Mouse (Mus musculus) urinary bladder, postnatal 14 days (tissue): ENCODE data around the gene Ccl5.
A peak's percentile ranks its signal among the peaks of the same experiment; 100 is the strongest.

ENCODE experiments used
- DNase-seq: peaks from one replicate; pipeline ENCODE4 v3.0.0; 2021; ENCODE audit warnings: low spot score

Ccl5 gene

DNA sequence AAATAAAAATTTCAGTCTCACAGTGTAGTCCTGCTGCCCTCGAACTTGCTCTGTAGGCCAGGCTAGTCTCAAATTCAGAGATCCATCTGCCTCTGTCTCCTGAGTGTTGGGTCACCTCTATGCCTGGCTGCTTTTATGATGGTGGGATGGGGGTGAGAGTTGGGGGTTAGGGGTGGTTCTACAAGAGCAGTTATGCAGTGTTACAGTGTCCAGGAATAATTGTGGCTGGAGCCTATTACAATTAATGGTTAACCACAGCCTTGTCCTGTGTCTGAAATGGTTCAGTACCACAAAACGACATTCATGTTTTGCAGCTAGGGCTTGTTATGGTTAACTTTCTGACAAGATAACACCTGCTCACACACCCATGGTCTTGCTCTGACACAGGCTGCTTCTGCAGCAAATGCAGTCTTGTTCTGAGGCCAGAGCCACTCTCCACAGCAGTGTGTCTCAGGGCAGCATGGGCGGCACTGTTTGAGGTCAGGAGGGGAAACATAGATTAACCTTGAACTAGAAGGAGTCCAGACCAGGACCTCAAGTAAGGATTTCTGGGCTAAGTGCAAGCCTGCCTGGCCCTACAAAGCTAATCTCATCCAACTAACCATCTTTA, 8.5 kb upstream of the Ccl5 start:
- no peak for DNase-seq

GRCm38 (mm10) chr11:83536831-83537230, 6.5 kb upstream of the Ccl5 start:
- DNase-seq, result no peak

GRCm38 (mm10) chr11:83534609-83535423, 4.5 kb upstream of the Ccl5 start:
- peak; percentile 65 for DNase-seq

GRCm38 (mm10) chr11:83534143-83534542, 3.8 kb upstream of the Ccl5 start:
- no peak for DNase-seq

DNA sequence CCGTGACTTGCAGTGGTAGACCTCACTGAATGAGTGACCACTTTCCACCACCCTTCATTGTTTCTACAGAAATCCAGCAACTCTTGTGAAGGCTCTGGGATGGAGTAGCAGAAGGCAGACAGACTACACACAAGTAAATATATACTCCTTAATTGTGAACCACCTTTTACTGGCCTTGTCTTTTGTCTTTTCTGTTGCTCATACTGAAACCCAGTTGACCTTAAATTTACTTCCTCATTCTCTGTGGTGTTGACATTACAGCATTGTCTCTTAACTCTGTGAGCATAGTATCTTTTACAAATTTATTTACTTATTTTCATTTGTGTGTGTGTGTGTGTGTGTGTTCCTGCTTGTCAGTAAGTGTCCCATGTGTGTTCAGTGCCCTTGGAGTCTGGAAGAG, 2.9 kb upstream of the Ccl5 start:
- DNase-seq, result no peak

DNA sequence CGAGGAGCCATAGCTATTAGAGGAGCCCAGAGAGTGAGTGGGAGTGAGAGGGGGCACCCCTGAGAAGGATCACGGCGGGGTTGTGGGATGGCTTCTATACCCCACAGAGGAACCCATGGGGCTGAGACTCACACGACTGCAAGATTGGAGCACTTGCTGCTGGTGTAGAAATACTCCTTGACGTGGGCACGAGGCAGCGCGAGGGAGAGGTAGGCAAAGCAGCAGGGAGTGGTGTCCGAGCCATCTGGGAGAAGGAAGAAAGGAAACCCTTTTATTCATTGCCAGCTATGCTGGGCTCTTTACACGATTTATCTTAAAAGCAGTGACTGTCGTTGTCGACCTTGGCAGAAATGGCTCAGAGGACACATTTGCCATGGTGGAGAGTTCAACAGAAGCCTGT, 1.3 kb downstream of the Ccl5 start:
- no peak for DNase-seq

GRCm38 (mm10) chr11:83522075-83522474, 8.2 kb downstream of the Ccl5 start, which contains the start of gene Heatr9:
Gene Heatr9, minus strand, starts transcription at chr11:83522175.
- no peak for DNase-seq

GRCm38 (mm10) chr11:83518371-83518770, 11.9 kb downstream of the Ccl5 start:
- DNase-seq, result no peak

DNA sequence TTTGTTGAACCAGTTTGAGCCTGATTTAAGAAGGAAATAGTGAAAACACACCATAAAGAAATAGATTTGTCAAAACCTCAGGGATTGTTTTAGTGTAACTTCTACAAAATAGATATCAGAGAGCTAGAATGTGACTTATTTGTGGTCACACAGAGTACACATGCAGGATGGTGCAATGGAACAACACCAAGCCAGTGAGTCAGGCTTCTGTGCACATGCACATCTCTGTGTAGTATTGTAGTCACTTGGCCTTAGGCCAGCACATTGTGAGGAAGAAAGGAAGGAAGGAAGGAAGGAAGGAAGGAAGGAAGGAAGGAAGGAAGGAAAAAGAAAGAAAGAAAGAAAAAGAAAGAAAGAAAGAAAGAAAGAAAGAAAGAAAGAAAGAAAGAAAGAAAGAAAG, 13.2 kb downstream of the Ccl5 start:
- no peak for DNase-seq

GRCm38 (mm10) chr11:83509521-83509920, 20.8 kb downstream of the Ccl5 start:
- DNase-seq, result no peak

- DNase-seq, result no peak
Measured at GRCm38 (mm10) chr11:83504308-83504707, 26.0 kb downstream of the Ccl5 start.

DNA sequence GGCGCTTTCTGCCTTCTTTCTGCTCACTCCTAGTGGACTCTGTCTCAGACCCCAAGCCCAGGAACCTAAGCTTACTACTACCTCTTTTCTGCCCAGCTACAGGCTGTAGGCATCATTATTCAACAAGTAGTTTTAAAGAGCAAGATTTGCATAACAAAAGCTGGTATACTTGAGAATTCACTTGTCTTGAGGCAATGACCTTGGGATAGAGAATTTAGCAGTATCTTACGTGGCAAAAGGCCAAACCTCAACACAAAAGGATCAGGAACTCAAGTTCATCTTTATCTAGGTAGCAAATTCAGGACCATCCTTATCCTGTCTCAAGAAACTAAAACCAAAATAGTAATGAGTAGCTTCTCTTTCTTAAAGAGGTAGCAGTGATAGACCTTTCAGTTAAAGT, 34.7 kb downstream of the Ccl5 start:
- DNase-seq, result no peak

DNA sequence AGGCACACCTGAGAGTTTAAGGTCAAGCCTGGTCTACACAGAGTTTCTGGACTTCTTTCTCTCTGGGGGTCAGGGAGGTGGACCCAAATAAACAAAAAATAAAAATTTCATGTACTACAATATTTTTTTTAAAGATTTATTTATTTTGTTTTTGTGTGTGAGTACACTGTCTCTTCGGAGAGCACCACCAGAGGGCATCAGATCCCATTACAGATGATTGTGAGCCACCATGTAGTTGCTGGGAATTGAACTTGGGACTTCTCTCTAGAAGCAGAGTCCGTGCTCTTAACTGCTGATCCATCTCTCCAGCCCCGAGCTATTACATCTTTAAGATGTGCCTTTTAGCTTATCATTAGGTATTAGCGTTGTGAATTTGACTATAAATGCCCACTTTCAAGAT, 38.8 kb downstream of the Ccl5 start:
- no peak for DNase-seq
